Mouse (Mus musculus) fat pad, adult 2 months (tissue): Measurements from ENCODE around the gene Pgbd5.
"Not testable (repeated sequence)": the region's sequence is repeated elsewhere in the genome, so short reads cannot be mapped to it uniquely, and the experiment has no call there.

Source experiments
- DNase-seq: peaks from one replicate; pipeline ENCODE4 v3.0.0-alpha.2; 2011; ENCODE audit warnings: low read depth, low spot score; ENCODE audit errors: extremely low read depth

The Pgbd5 gene

GRCm38 (mm10) chr8:124430881-124431280 lies 8.6 kb downstream of the Pgbd5 start:
- DNase-seq = no peak

GRCm38 (mm10) chr8:124429417-124429816 lies 10.0 kb downstream of the Pgbd5 start:
- no peak for DNase-seq

- DNase-seq = not testable (repeated sequence)
Observed at GRCm38 (mm10) chr8:124428721-124429120, 10.7 kb downstream of the Pgbd5 start.

GRCm38 (mm10) chr8:124421413-124421812 lies 18.0 kb downstream of the Pgbd5 start:
- DNase-seq = no peak

GRCm38 (mm10) chr8:124418927-124419326 lies 20.5 kb downstream of the Pgbd5 start:
- DNase-seq = no peak

- no peak for DNase-seq
Observed at GRCm38 (mm10) chr8:124418185-124418584, 21.3 kb downstream of the Pgbd5 start.

- DNase-seq = no peak
Observed at GRCm38 (mm10) chr8:124416646-124417045, 22.8 kb downstream of the Pgbd5 start.

GRCm38 (mm10) chr8:124415789-124416188 lies 23.7 kb downstream of the Pgbd5 start:
- no peak for DNase-seq

- DNase-seq = no peak
Observed at GRCm38 (mm10) chr8:124415002-124415401, 24.5 kb downstream of the Pgbd5 start.

- no peak for DNase-seq
Observed at GRCm38 (mm10) chr8:124413244-124413965, 26.1 kb downstream of the Pgbd5 start.

- no peak for DNase-seq
Observed at GRCm38 (mm10) chr8:124412496-124413243, 26.8 kb downstream of the Pgbd5 start.

GRCm38 (mm10) chr8:124404471-124405260 lies 34.8 kb downstream of the Pgbd5 start:
- no peak for DNase-seq

- no peak for DNase-seq
Observed at GRCm38 (mm10) chr8:124403876-124404275, 35.6 kb downstream of the Pgbd5 start.

- no peak for DNase-seq
Observed at GRCm38 (mm10) chr8:124399403-124399861, 40.0 kb downstream of the Pgbd5 start.

- no peak for DNase-seq
Observed at GRCm38 (mm10) chr8:124398843-124399402, 40.5 kb downstream of the Pgbd5 start.

- no peak for DNase-seq
Observed at GRCm38 (mm10) chr8:124397321-124398065, 42.0 kb downstream of the Pgbd5 start.

GRCm38 (mm10) chr8:124396531-124396930 lies 42.9 kb downstream of the Pgbd5 start:
- DNase-seq = no peak

- DNase-seq = no peak
Observed at GRCm38 (mm10) chr8:124395392-124395791, 44.1 kb downstream of the Pgbd5 start.

GRCm38 (mm10) chr8:124394951-124395350 lies 44.5 kb downstream of the Pgbd5 start:
- no peak for DNase-seq

GRCm38 (mm10) chr8:124393927-124394326 lies 45.5 kb downstream of the Pgbd5 start:
- no peak for DNase-seq
